Mouse (Mus musculus) erythroblast, embryonic 14.5 days (primary cell): ENCODE results near the gene Olfr224. TPM values are rescaled to one million over a fixed set of nuclear protein-coding genes. Genes with fewer than 3 reads are reported as not detected.
"Not testable (repeated sequence)": the region's sequence is repeated elsewhere in the genome, so short reads cannot be mapped to it uniquely, and the experiment has no call there.

ENCODE experiments used
- H3K27me3 ChIP-seq: 2 replicates; pipeline ENCODE4 v1.6.1; 2012; ENCODE audit warnings: inconsistent platforms; ENCODE audit not compliant: control insufficient read depth
- H3K36me3 ChIP-seq: 2 replicates; pipeline ENCODE4 v1.6.1; 2012; ENCODE audit warnings: mild to moderate bottlenecking, inconsistent platforms; ENCODE audit not compliant: control insufficient read depth
- H3K4me1 ChIP-seq: 2 replicates; pipeline ENCODE4 v1.6.1; 2012; ENCODE audit warnings: inconsistent platforms; ENCODE audit not compliant: control insufficient read depth
- H3K4me3 ChIP-seq: replicated peaks from 2 replicates; pipeline ENCODE3; 2012; ENCODE audit warnings: moderate library complexity, mild to moderate bottlenecking, inconsistent platforms
- H3K9me3 ChIP-seq: 2 replicates; pipeline ENCODE4 v1.6.1; 2012; ENCODE audit warnings: low read length, inconsistent platforms, mixed read lengths; ENCODE audit not compliant: control insufficient read depth
- GATA1 ChIP-seq: IDR thresholded peaks from 2 replicates; pipeline ENCODE4 v1.6.1; 2012; ENCODE audit warnings: low read length, inconsistent platforms, mixed read lengths
- TAL1 ChIP-seq: IDR thresholded peaks from 3 replicates; pipeline ENCODE4 v1.6.1; 2012; ENCODE audit warnings: low read length, inconsistent platforms, mixed read lengths
- polyA plus RNA-seq: library from polyadenylated mRNA; stranded (reverse); fragments of >175 nt; gene quantifications from 2 replicates; pipeline ENCODE4 v1.2.3, GENCODE M21; 2012

Gene Olfr224
- polyA plus RNA-seq, 1 experiment = 0.02 TPM

DNA sequence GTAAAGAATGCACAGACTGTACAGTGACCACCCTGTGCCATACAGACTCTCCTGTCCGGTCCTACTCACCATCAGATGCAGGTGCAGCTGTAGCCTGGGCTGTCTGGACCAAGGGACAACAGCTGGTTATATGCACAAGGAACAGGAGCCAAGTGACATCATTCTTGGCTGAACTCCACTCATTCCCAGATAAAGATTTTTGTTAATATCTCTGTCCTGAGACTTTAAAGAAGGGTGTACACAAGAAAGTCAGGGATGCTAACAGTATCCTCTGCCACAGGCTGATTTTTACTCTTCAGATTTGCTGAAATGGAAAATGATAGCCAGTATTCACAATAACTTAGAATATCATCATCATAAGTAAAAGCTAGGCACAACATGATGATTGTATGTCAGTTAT lies 14.8 kb downstream of the Olfr224 start, which contains the start of gene Olfr328:
Gene Olfr328 (minus strand): TSS at position 101 of the 400 bp plus-strand sequence.
- no peaks in the 10 kb centered on the region for H3K4me1 ChIP-seq
- no peaks in the 10 kb centered on the region for H3K27me3 ChIP-seq
- no peak for TF ChIP-seq TAL1
- TF ChIP-seq GATA1 = no peak

DNA sequence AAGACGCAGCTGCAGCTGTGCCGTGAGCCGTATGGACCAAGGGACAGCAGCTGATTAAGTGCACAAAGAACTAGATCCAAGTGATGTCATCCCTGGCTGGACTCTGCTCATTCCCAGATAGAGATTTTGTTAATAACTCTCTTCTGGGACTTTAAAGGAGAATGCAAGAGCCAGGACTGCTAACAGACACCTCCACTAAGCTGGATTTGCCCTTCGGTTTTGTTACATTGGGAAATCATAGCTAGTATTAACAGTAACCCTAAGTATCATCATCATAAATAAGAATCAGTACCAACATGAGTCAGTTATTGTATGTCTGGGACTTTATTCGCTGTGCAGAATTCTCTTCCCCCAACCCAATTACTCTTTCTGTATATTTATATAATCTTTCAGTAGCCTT lies 24.0 kb downstream of the Olfr224 start, which contains the start of gene Olfr329-ps:
Gene Olfr329-ps (minus strand): TSS at position 101 of the 400 bp plus-strand sequence.
- Histone ChIP-seq H3K36me3 (no peaks in the 10 kb centered on the region), H3K4me3 (no peak within 1 kb of the TSS), H3K27me3 (no peaks in the 10 kb centered on the region), H3K4me1 (no peaks in the 10 kb centered on the region), H3K9me3 (no peaks in the 10 kb centered on the region)
- TF ChIP-seq GATA1 (no peak), TAL1 (no peak)

More for the DNA sequence above, 14.8 kb downstream of the Olfr224 start, which contains the start of gene Olfr328:
- no peaks in the 10 kb centered on the region for H3K36me3 ChIP-seq
- H3K9me3 ChIP-seq = no peaks in the 10 kb centered on the region
- H3K4me3 ChIP-seq = no peak within 1 kb of the TSS

GRCm38 (mm10) chr11:58534736-58535135 lies 35.6 kb downstream of the Olfr224 start, which contains the start of gene Olfr330:
Gene Olfr330, minus strand, starts transcription at chr11:58534836.
- H3K27me3 ChIP-seq, H3K36me3 ChIP-seq, H3K4me3 ChIP-seq, H3K4me1 ChIP-seq, H3K9me3 ChIP-seq: not testable (repeated sequence)

GRCm38 (mm10) chr11:58519756-58520155 lies 50.6 kb downstream of the Olfr224 start:
- not testable (repeated sequence) for H3K9me3 ChIP-seq, H3K36me3 ChIP-seq, H3K27me3 ChIP-seq, H3K4me1 ChIP-seq, H3K4me3 ChIP-seq

GRCm38 (mm10) chr11:58518916-58519315 lies 51.4 kb downstream of the Olfr224 start:
- not testable (repeated sequence) for H3K9me3 ChIP-seq, H3K4me3 ChIP-seq

More at GRCm38 (mm10) chr11:58518916-58519315, 51.4 kb downstream of the Olfr224 start:
- not testable (repeated sequence) for H3K27me3 ChIP-seq, H3K36me3 ChIP-seq, H3K4me1 ChIP-seq

Other genes starting within 250 kb of the Olfr224 start
- gene Zfp672, start 240.2 kb downstream of the Olfr224 start, polyA plus RNA-seq = 1.8 and 2.6 TPM in 2 replicates
- 3.4 and 5.6 TPM in 2 replicates for gene Sh3bp5l, start 239.8 kb downstream of the Olfr224 start, polyA plus RNA-seq
- gene Lypd8, start 191.5 kb downstream of the Olfr224 start, polyA plus RNA-seq = not detected in 2 replicates
- gene 1810065E05Rik, start 149.4 kb downstream of the Olfr224 start, polyA plus RNA-seq = not detected in 2 replicates
- not detected in 2 replicates for gene Gm12253, start 138.0 kb downstream of the Olfr224 start, polyA plus RNA-seq
- gene Lypd9, start 117.6 kb downstream of the Olfr224 start, polyA plus RNA-seq = not detected in 2 replicates
- gene Olfr30, start 108.3 kb downstream of the Olfr224 start, polyA plus RNA-seq = not detected in 2 replicates
- not detected in 2 replicates for gene Olfr332, start 78.0 kb downstream of the Olfr224 start, polyA plus RNA-seq
- not detected in 2 replicates for gene Olfr331, start 68.0 kb downstream of the Olfr224 start, polyA plus RNA-seq
- gene Olfr330, start 35.7 kb downstream of the Olfr224 start, polyA plus RNA-seq = not detected in 2 replicates
- gene Olfr329-ps, start 24.1 kb downstream of the Olfr224 start, polyA plus RNA-seq = not detected in 2 replicates
- gene Olfr328, start 14.9 kb downstream of the Olfr224 start, polyA plus RNA-seq = not detected in 2 replicates
- gene Olfr325, start 7.2 kb upstream of the Olfr224 start, polyA plus RNA-seq = not detected in 2 replicates
- gene Olfr324, start 24.6 kb upstream of the Olfr224 start, polyA plus RNA-seq = not detected in 2 replicates
- not detected in 2 replicates for gene 2210407C18Rik, start 45.5 kb upstream of the Olfr224 start, polyA plus RNA-seq
- 0.02 TPM in 1 of 2 replicates, not detected in the other for gene Olfr323, start 59.9 kb upstream of the Olfr224 start, polyA plus RNA-seq
- 5.5 and 5.7 TPM in 2 replicates for gene Trim58, start 69.9 kb upstream of the Olfr224 start, polyA plus RNA-seq
- gene Olfr322, start 88.2 kb upstream of the Olfr224 start, polyA plus RNA-seq = 0.04 and 0.05 TPM in 2 replicates
- gene Olfr320, start 110.5 kb upstream of the Olfr224 start, polyA plus RNA-seq = not detected in 2 replicates
- not detected in 2 replicates for gene Olfr319, start 128.6 kb upstream of the Olfr224 start, polyA plus RNA-seq
- not detected in 2 replicates for gene Olfr318, start 153.5 kb upstream of the Olfr224 start, polyA plus RNA-seq
- gene Olfr317, start 168.7 kb upstream of the Olfr224 start, polyA plus RNA-seq = not detected in 2 replicates
- not detected in 2 replicates for gene Olfr316, start 182.2 kb upstream of the Olfr224 start, polyA plus RNA-seq
- gene Olfr315, start 202.6 kb upstream of the Olfr224 start, polyA plus RNA-seq = not detected in 2 replicates
- gene Olfr314, start 212.4 kb upstream of the Olfr224 start, polyA plus RNA-seq = not detected in 2 replicates
- not detected in 2 replicates for gene Fam183b, start 231.4 kb upstream of the Olfr224 start, polyA plus RNA-seq
- gene Olfr313, start 244.4 kb upstream of the Olfr224 start, polyA plus RNA-seq = not detected in 2 replicates